Mouse (Mus musculus) kidney, postnatal 0 days (tissue): ENCODE results near the gene Samd4b. TPM values are rescaled to one million over a fixed set of nuclear protein-coding genes. Genes with fewer than 3 reads are reported as not detected.
A peak's percentile ranks its signal among the peaks of the same experiment; 100 is the strongest.

ENCODE experiments used
- ATAC-seq: fragments of 200-750 bp; cut with Nextera tagmentation; replicated peaks from 2 replicates; pipeline ENCODE4 v1.8.0; 2017; ENCODE audit warnings: low read depth, moderate number of reproducible peaks, moderate TSS enrichment, moderate library complexity; ENCODE audit not compliant: low FRiP score
- DNase-seq: peaks from one replicate; pipeline ENCODE4 v3.0.0-alpha.2; 2016; ENCODE audit warnings: low spot score
- H3K27ac ChIP-seq: fragments of 300-500 bp; sonication (generic); 2 replicates; pipeline ENCODE4 v1.5.1; 2014; ENCODE audit warnings: mild to moderate bottlenecking
- H3K27me3 ChIP-seq: fragments of 300-500 bp; sonication (generic); 2 replicates; pipeline ENCODE4 v1.6.1; 2014; ENCODE audit warnings: low read length, mixed read lengths; ENCODE audit not compliant: insufficient read depth
- H3K36me3 ChIP-seq: fragments of 300-500 bp; sonication (generic); 2 replicates; pipeline ENCODE4 v1.6.1; 2014; ENCODE audit warnings: low read length, mixed read lengths; ENCODE audit not compliant: insufficient read depth
- H3K4me1 ChIP-seq: fragments of 300-500 bp; sonication (generic); replicated peaks from 2 replicates; pipeline ENCODE4 v1.6.1; 2014; ENCODE audit warnings: antibody characterized with exemption, low read length, mixed read lengths; ENCODE audit not compliant: insufficient read depth
- H3K4me2 ChIP-seq: fragments of 300-500 bp; sonication (generic); 2 replicates; pipeline ENCODE4 v1.6.1; 2014; ENCODE audit warnings: mild to moderate bottlenecking, low read length, moderate library complexity, mixed read lengths
- H3K4me3 ChIP-seq: fragments of 300-500 bp; sonication (generic); replicated peaks from 2 replicates; pipeline ENCODE4 v1.5.1; 2014; ENCODE audit warnings: low read depth, low read length
- H3K9ac ChIP-seq: fragments of 300-500 bp; sonication (generic); 2 replicates; pipeline ENCODE4 v1.6.1; 2014; ENCODE audit warnings: low read depth, low read length
- H3K9me3 ChIP-seq: fragments of 300-500 bp; sonication (generic); replicated peaks from 2 replicates; pipeline ENCODE4 v1.6.1; 2016; ENCODE audit warnings: low read length, inconsistent platforms, mixed read lengths
- CTCF ChIP-seq: IDR thresholded peaks from 2 replicates; pipeline ENCODE4 v1.5.1; 2016; ENCODE audit warnings: antibody characterized with exemption, low read depth, mild to moderate bottlenecking, moderate library complexity
- WGBS: fragments of 180-500 bp; shearing (Covaris S2); extraction: QIAGEN DNeasy Blood & Tissue Kit; methylation state at CpG from one replicate; pipeline ENCODE4 v1.1.7; 2014; 5-methylcytosine and 5-hydroxymethylcytosine counted together
- polyA plus RNA-seq: library from polyadenylated mRNA; unstranded; fragments of >200 nt; fragmentation: Nextera tagmentation; extraction: Ambion mirVana; gene quantifications from 2 replicates; pipeline ENCODE4 v1.2.1, GENCODE M21; 2015

The Samd4b gene
- 18.4 and 19.5 TPM in 2 replicates for polyA plus RNA-seq

GRCm38 (mm10) chr7:28597642-28598446, at the start of gene Samd4b, which contains the start of gene Pak4:
Gene Samd4b (minus strand): TSS chr7:28598144.
Gene Pak4 (minus strand): TSS chr7:28598185.
- WGBS: under 1% methylated on average over 66 of the region's 66 CpGs
- H3K27ac ChIP-seq: peak within 1 kb of the TSS; percentile 90
- peak within 1 kb of the TSS; percentile 81 for H3K9ac ChIP-seq
- peak; percentile 49; the same call in 1 of the 2 replicates for TF ChIP-seq CTCF
- peak within 1 kb of the TSS; percentile 92 for H3K4me2 ChIP-seq
- no peaks in the 10 kb centered on the region for H3K36me3 ChIP-seq
- ATAC-seq: peak; percentile 86
- no peaks in the 10 kb centered on the region for H3K9me3 ChIP-seq
- H3K27me3 ChIP-seq: no peaks in the 10 kb centered on the region
- H3K4me3 ChIP-seq: peak within 1 kb of the TSS; percentile 68
- peaks cover 42% of the 10 kb centered on the region for H3K4me1 ChIP-seq
- DNase-seq: peak; percentile 99

- peak; percentile 28 for DNase-seq
- ATAC-seq: no peak
- no peak overlapping the region for H3K4me2 ChIP-seq
- H3K27me3 ChIP-seq: no peaks in the 10 kb centered on the region
- no peaks in the 10 kb centered on the region for H3K4me1 ChIP-seq
- H3K27ac ChIP-seq: no peak overlapping the region
- H3K9ac ChIP-seq: no peak overlapping the region
- H3K9me3 ChIP-seq: no peaks in the 10 kb centered on the region
- WGBS: 43% methylated on average over 7 of the region's 7 CpGs
- peak; percentile 53; the same call in 1 of the 2 replicates for TF ChIP-seq CTCF
- H3K36me3 ChIP-seq: no peaks in the 10 kb centered on the region
- H3K4me3 ChIP-seq: no peak overlapping the region
Observed at GRCm38 (mm10) chr7:28647016-28647415, 49.1 kb upstream of the Samd4b start.

- DNase-seq (no peak), ATAC-seq (no peak)
- no peaks in the 10 kb centered on the region for H3K4me1 ChIP-seq
- H3K4me2 ChIP-seq: no peak overlapping the region
- no peak overlapping the region for H3K27ac ChIP-seq
- H3K36me3 ChIP-seq: no peaks in the 10 kb centered on the region
- no peak overlapping the region for H3K4me3 ChIP-seq
- 77% methylated on average over 2 of the region's 2 CpGs for WGBS
- no peaks in the 10 kb centered on the region for H3K9me3 ChIP-seq
- no peak overlapping the region for H3K9ac ChIP-seq
- no peaks in the 10 kb centered on the region for H3K27me3 ChIP-seq
- no peak for TF ChIP-seq CTCF
Observed at GRCm38 (mm10) chr7:28645947-28646475, 48.1 kb upstream of the Samd4b start.

GRCm38 (mm10) chr7:28645366-28645765, 47.4 kb upstream of the Samd4b start:
- no peak for TF ChIP-seq CTCF
- Histone ChIP-seq H3K4me2 (no peak overlapping the region), H3K27me3 (no peaks in the 10 kb centered on the region), H3K4me1 (no peaks in the 10 kb centered on the region), H3K9me3 (no peaks in the 10 kb centered on the region), H3K9ac (no peak overlapping the region), H3K27ac (no peak overlapping the region), H3K4me3 (no peak overlapping the region), H3K36me3 (no peaks in the 10 kb centered on the region)
- WGBS: 74% methylated on average over 6 of the region's 6 CpGs
- DNase-seq (no peak), ATAC-seq (no peak)

GRCm38 (mm10) chr7:28641546-28641945, 43.6 kb upstream of the Samd4b start:
- no peak overlapping the region for H3K4me2 ChIP-seq
- DNase-seq (no peak), ATAC-seq (no peak)
- no peaks in the 10 kb centered on the region for H3K4me1 ChIP-seq
- H3K27ac ChIP-seq: no peak overlapping the region
- H3K36me3 ChIP-seq: no peaks in the 10 kb centered on the region
- no peak overlapping the region for H3K4me3 ChIP-seq
- H3K9me3 ChIP-seq: no peaks in the 10 kb centered on the region
- TF ChIP-seq CTCF: no peak
- WGBS: 27% methylated on average over 8 of the region's 8 CpGs
- no peaks in the 10 kb centered on the region for H3K27me3 ChIP-seq
- no peak overlapping the region for H3K9ac ChIP-seq

- no peak for TF ChIP-seq CTCF
- ATAC-seq (no peak), DNase-seq (no peak)
- H3K27ac ChIP-seq: no peak overlapping the region
- no peak overlapping the region for H3K4me3 ChIP-seq
- no peak overlapping the region for H3K4me2 ChIP-seq
- no peaks in the 10 kb centered on the region for H3K9me3 ChIP-seq
- H3K27me3 ChIP-seq: no peaks in the 10 kb centered on the region
- 17% methylated on average over 8 of the region's 8 CpGs for WGBS
- no peaks in the 10 kb centered on the region for H3K36me3 ChIP-seq
- H3K9ac ChIP-seq: no peak overlapping the region
- no peaks in the 10 kb centered on the region for H3K4me1 ChIP-seq
Observed at GRCm38 (mm10) chr7:28637511-28637910, 39.6 kb upstream of the Samd4b start.
